Mouse (Mus musculus): ENCODE data around the gene Adarb1. TPM values are rescaled to one million over a fixed set of nuclear protein-coding genes. Genes with fewer than 3 reads are reported as not detected.
A peak's percentile ranks its signal among the peaks of the same experiment; 100 is the strongest.

The Adarb1 gene
- 1 to 10 TPM in 1 of 2 experiments, under 1 TPM in 1; 0.71 to 1.0 TPM for polyA plus RNA-seq (2017; shearing (Covaris generic))

DNA sequence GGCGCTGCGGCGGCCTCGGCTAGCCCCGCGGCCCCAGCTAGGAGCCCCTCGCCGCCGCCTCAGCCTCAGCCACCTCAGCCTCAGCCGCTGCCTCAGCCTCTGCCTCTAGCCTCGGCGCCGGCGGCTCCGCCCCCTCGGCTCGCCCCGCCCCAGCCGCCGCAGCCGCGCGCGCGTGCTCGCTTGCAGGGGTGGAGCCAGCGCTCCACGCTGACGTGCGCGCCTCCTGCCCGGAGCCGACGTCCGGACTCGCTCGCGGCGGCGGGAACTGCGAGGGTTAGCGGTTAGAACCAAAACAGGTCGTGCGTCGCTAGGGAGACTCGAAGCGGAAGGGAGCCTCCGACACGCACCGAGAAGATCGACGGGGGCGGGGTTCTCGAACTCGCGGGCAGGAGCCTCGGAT, at the start of gene Adarb1:
Adarb1 (minus strand) TSS at position 133 of the 400 bp plus-strand sequence.
- ATAC-seq = peak; percentile 94

DNA sequence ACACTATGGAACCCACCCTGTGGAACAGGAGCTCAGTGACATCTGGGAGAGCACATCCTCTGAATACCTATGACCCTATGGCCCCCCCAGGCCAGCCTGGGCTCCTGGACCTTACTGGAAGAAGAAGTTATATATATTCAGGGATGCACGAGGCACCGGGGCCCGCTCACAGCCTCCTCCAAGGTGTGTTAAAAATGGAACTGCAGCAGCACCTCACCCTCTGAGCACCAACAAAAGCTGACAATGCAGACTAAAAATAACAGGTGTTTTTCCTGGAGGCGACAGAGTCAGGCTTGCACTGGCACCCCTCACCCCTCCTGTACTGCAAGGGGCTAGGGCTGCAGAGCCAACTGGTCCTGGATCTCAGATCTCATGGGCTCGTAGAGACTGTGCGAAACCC, 49.3 kb upstream of the Adarb1 start:
- ATAC-seq = no peak

DNA sequence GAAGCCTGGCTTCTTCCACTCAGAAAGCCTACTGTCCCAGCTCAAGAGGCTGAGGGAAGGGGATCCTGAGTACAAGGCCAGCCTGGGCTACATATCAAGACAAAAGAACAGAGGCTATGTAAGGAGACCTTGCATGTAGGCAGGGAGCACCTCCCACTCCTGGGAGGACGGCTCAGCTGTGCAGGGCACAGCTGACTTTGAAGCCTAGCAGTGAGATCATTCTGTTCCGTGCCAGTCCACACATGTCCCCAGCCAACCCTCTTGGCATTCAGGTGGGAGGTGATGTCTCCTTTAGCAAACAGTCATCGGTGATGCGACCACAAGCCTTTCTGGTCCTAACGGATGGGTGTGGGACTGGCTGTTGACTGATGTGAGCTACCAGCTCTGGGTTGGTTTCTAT, 47.8 kb upstream of the Adarb1 start:
- no peak for ATAC-seq

DNA sequence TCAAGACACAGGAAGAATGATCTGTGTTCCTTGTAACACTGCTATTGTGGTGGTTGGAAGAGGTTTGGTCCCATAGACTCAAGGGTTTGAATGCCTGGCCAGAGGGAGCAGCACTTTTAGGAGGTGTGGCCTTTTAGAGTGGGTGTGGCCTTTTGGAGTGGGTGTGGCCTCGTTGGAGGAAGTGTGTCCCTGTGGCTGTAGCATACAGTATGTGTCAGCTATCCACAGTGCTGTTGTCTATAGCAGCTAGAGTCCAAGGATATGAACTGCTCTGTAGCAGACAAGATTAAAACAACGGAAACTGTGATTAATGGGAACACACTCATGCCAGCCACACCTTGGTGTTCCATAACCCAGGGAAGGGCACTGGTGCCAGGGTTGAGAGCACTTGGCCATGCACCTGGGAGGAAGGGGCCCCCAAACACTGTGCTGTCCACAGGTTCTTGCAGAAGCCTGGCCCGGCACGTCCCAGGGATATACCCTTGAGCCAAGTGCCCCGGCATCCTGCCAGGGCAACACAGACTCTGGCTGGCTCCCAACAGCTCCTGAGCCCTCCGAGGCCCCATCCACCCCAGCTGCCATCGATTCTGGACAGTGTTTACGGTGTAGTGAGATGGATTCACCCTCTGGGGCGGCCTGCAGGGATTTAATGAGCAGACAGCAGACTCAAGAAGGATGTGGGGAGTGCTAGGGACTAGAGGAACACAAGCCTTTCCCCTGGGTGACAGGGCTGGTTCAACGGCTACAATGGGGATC, 46.3 kb upstream of the Adarb1 start:
- no peak for ATAC-seq

DNA sequence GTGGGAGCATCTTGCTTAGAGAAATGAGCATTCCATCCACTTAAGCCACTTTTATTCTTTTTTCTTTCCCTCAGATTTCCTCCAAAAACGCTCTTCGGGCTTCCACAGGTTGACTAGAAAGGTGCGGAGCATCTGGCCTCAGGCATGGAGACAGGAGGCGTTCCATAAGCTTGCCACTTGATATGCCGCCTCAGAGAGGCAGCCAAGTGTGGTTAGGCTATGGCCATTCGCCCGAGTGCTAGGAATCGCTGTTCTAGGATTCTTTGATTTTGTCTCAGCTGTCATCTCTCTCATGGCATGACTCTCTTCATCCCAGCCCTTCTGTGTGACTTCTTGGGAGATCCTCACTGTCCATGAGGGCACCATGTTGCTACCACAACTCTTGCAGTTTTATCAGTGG, 43.1 kb upstream of the Adarb1 start:
- ATAC-seq = no peak

DNA sequence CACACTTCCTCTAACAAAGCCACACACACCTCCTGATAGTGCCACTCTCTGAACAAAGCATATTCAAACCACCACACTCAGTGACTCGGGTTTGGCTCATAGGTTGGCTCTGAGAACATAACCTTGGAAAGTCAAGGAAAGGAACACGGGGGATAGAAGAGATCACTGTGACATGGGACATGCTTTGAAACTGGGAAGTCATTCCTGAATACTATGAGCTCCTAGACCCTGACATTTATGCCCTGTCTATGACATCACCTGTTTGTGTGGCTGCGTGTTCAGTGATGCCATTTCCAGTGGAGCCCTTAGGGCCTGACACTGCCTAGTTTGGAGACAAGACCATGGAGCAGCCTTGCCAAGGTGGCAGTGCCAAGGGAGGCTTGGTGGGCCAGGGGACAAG, 39.6 kb upstream of the Adarb1 start:
- no peak for ATAC-seq

DNA sequence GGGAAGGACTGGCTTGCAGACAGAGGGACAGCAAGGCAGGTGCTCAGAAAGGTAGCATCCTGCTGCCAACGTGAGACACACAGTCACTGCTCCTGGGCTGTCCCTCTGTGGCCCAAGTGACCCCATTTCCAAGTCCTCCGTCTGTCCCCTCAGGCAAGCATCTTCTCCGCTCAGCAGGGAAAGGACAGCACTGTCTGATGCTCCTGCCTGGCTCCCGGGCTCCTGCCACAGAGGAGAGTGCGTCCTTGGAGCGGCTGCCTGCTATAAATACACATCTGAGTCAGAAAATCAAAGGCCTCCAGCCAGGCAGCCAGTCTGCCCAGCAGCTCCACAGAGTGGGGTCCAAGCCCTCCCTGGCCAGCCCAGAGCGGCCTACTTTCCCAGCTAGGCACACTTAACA, 38.4 kb upstream of the Adarb1 start:
- ATAC-seq = no peak

DNA sequence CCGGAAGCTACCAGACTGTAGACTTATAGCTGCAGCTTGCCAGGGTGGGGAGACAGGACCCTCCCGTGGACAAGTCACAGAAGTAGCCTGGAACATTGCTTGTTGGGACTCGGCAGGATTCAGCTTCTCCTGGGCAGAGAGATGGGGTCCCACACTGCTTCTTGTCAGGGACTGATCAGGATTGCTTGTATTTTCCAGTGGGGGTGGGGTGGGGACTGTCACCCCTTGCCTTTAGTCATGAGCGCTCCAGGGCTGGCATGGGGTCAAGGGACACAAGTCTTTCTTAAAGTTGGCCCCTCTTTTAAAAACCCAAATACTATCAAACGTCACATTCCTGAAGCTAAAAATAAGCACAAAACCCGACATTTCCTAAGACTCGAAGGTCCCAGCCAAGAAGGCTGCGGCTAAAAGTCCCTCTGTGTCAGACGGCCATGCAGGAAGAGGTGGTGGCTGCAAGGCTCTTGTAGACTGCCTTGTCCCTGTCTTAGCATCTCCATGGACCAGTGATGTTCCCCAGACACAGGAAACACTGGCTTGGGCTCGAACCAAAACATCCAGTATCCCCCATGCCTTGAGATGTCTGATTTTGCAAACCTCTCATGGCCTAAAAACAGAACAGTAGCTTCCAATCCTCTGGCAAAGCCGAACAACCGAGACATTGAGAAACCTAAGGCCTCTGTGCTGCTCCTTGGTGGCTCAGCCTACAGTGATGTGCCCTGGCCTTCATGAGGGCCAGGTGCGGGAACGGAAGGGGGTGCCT, 37.4 kb upstream of the Adarb1 start:
- no peak for ATAC-seq

DNA sequence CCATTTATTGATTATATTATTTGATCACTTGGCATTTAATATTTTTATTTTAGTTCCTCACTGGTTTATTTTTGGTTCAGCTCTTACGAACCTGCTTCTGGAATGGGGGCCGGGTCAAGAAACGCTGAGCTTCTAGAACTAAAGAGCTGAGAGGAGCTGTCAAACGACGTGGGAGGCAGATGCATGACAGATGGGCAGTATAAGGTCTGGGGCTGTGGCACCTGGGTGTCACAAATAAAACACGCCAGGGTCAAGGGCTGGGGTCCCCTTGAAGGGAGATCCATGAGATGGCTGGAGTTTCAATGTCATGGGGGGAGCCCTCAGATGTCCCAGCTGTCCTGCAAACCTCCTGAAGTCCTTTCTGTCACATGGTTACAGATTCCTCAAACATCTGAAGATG, 36.7 kb upstream of the Adarb1 start:
- no peak for ATAC-seq

DNA sequence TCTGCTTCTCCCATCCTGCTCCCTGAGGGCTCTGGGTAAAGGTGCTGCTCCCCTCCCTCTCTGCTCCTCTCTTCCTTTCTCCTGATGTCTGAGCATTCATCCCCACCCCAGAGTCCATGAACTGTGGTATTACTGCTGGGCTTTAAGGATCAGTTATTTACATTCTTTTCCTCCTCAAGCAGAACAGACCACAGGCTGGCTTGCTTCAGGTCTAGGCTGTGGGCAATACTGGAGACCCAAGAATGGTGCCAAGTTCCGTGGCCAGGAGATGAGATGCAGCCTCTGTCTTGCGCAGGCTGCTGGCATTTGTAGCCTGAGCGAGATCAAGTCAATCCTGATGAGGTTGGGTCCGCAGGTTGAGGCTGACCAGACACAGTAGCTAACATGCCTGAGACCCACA, 33.8 kb upstream of the Adarb1 start:
- ATAC-seq = no peak

DNA sequence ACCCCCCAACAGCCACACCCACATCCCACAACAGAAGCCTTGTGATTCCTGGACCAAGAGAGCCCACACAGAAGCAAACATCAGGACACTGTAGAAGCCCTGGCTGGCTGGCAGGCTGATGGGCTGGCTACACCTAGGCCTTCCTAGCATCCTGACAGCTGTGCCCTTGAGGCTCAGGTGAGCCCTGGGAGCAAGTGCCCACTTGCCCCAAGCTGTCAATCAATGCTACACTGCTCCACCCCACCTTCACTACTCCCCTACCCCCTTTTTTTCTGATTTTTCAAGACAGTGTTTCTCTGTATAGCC, 32.0 kb upstream of the Adarb1 start:
- no peak for ATAC-seq

DNA sequence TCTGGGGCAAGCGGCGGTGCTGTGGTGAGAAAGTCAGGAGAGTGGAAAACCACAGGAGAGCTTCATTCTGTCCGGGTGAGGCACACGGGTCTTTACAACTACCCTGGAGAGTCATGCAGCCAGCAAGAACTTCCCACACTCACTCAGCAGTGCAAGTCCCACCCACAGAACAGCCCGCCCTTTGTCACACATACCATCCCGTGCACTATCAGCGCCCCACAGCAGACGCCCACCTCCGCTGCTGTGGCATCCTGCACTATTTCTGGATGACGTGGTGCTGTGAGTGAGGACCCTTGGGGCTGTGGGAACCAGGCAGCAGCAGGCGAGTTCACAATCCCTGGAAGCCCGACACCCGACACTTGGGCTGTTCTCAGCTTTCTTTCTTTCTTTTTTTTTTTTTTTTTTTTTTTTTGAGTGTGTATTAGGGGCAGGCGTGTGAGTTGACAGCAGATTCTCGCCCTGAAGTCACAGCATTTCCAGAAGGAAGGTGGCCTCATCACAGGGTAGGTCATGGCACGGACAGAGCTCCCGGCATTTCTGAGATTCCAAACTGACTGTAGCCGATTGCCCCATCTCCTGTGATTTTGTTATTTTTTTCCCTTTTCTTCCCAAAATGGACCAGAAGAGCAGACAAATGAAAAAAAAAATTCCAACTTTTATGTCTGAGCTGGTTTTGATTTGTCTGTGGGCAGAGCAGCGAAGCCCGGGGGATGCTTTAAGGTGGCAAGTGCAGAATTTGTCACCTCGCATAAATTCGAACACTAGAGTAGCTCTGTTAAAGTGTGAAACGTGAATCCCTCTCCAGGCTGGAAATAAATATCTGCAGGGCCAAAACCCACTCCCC, 31.5 kb upstream of the Adarb1 start:
- ATAC-seq = no peak

DNA sequence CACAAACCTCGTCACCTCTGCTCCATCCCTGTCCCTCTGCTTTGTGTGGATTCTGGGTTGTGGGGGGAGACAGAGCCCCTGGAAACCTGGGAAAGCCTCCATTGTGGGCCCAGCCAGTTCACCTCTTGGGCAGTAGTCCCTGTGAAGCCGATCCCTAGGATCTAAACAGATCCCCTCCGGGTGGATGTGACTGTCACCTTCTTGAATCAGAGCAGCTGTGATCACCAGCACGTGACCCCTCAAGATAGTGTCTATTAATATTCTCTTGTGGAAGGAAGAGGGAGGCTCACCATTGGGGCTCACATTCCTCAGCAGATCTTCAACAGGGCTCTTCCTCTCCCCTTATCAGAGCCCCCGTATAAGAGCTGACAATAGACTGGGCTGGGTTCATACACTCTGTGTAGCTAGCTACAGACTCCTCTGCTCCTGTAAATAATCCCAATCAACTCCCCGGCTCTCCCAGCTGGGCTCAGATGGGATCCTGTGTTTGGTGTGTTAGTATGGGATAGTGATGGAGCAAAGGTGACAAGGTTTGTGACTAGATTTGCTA, 30.7 kb upstream of the Adarb1 start:
- ATAC-seq = no peak

DNA sequence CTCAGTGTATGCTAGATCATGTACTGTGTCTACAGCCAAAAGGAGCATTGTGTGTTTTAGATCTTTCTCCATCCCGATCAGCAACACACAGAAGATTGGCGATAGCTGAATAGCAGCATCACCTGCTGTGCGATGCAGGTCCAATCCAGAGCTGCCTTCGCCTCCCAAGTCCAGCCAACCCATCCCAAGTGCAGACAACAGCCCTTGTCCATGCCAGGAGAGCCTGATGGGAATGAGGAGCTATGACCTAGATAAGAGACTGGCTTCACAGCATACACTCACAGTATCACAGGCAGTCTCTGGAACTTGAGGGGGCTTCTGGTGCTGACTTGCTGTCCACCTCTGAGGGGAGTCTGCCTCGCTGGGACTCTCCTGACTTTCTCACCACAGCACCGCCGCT, 30.1 kb upstream of the Adarb1 start:
- ATAC-seq = no peak

DNA sequence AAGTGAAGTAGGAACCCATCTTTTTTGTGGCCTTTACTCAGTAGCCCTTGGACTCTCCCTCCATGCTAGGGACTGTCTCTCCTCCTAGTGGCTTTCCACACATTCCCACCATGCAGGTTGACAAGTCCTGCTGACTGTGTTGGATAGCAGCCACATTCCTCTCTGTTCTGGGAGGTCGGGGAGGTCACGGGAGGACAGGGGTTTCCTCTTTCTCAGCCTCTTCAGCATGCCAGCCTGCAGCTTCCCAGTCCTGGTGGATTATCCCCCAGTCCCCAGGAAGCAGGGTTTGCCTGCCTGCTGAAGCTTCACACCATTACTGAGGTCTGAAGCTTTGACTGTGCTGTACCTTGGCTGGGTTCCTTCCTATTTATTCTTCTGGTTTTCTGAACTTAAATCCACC, 29.7 kb upstream of the Adarb1 start:
- ATAC-seq = no peak

DNA sequence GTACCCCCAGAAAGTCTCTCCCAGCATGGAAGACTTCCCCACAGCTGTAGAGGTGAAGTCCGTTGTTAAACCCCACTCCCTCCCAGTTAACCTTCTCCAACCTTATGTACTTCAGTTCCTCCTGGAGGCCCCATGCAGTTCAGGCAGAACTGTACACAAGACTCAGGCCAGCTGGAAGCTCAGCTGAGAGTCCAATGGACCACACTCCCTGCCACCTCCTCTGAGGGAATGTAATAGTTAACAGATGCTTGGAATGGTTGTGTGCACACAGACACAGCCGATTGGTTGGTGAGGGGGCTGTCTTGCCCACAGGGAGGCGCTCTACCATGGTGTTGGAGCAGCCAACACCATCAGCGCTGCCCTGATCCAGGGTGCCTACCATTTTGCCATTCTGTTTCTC, 24.2 kb upstream of the Adarb1 start:
- ATAC-seq = no peak

DNA sequence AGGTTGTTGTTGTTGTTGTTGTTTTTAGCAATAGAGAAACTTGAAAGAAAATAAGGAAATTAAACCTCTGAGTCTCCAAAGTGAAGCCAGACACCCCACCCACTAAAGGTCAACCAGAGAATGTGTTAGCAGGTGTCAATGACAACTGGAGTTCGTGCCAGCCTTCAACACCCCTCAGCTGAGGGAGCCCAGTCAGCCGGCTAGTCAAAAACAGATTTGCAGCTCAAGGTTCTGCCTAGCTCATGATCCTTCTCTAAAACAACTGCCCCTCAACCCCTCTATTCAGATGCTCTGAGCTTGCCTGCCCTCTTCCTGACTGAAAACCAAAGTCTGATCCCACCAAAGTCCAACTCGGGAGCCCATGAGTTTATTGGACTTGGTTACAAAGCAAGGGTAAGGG, 23.7 kb upstream of the Adarb1 start:
- ATAC-seq = no peak

DNA sequence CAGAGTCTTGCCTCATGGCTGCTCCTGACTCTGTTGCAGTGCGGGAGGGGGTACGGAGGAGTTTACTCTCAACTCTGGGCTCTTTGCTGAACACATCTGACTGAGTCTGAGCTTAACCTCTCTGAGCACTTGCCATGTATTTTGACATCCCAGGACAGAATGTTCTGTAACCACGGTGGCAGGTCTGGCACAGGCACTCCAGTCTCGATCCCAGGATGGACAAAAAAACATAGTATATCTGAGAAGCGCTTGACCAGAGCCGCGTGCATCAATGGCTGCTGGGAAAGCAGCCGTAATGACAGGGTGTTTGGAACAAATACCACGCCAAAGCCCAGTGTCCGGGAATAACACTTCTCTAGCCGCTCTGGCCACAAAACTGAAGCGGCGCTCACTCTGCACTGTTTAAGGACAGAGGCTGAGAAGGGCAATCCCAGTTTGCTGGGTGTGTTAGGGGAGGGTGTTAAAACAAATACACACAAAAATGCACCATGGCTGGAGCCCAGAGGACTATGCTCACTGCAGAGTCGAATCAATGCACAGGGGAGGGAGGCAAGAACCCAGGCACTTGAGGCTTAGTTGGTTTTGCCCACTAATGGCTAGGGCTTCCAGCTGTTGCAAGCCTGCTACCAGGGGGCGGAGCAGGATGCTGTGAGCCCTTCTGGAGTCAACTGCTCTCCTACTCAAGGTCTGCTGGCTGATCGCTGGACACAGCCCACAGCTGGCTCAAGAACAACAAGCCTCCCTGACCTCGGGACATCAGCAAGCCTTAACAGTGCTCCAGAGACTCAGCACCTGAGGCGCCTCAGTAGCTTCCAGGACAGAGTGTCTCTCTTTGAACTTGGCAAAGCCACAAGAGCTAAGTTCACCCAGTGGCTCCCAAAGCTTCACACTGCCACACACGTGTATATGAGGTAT, 23.0 kb upstream of the Adarb1 start:
- ATAC-seq = no peak

DNA sequence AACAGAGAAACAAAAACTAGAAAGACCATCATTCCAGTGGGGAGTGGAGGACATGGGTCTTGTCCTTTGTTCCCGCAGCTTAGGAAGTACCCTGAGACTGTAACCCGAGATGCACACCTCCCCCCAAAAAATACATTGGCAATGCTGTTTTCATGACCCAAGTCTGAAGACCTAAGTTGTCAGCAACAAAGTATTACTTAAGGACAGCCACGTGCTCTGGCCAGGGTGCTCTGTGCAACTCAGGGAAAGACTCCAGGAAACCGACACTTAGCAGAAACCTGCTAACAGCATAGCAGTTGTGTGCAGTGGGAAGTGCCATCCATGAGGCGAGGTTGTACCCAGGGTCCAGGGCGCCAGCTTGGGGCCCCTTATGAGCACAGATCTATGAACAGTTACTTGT, 22.2 kb upstream of the Adarb1 start:
- no peak for ATAC-seq

DNA sequence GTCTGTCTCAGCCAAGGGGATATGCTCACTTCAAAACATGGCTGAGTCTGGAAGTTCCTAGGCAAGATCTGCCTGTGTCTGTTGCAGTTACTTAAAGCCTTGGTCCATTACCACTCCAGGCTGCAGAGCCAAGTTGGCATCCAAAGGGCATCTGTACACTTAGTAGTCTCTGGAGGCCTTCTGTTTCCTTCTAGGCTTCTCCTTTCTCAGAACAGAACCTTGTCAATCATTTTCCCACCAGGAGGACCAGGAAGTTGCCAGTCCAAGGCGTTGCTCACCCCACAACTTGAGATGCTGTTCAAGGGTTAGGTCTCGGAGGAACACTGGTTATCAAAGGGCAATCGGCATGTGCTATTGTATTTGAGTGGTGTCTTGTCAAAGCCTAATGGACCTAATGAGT, 21.0 kb upstream of the Adarb1 start:
- no peak for ATAC-seq

DNA sequence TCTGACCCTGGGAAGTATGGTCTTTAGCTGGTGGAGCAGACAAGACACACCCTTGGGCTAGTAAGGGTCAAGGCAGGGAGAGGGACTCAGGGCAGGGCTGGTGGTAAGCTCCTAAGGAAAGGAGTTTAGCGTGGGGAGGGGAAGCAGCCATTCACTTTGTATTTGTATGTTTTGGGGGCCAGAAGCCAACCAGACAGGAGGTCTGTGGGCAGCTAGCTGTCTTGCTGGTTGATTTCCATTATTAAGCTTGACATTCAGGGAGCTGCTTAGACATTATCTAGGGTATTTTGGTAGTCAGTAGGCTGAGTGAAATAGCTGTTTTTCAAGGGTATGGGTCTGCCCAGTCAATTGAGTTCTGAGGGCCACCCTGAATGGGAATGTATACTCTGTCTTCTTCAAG, 20.0 kb upstream of the Adarb1 start:
- no peak for ATAC-seq

DNA sequence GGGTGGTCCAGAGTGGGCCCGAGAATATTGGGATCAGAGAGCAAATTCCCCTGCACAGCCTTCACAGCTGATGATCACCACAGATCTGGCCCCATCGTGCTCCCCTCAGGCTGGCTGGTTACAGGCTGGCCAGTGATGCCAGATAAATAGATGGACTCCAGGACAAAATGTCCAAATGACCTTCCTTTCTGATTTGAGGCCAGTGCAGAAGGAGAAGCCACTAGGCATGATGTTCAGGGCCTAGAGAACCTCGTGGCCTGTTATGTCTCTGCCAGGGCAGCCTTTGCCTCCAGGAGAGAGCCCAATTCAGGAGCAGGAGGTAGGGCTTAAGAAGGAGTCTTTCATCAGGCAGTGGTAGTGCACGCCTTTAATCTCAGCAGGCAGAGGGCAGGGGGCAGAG, 17.3 kb upstream of the Adarb1 start:
- ATAC-seq = no peak

Data from activated CD4-positive, CD25-positive, alpha-beta regulatory T cell, adult 4 months (primary cell).